Mouse (Mus musculus) cerebellum, adult 9-11 months (tissue): ENCODE measurements around the gene Krt80.
"Not testable (repeated sequence)": the region's sequence is repeated elsewhere in the genome, so short reads cannot be mapped to it uniquely, and the experiment has no call there.

Source experiments
- DNase-seq: peaks from one replicate; pipeline ENCODE4 v3.0.0; 2022

Gene Krt80

DNA sequence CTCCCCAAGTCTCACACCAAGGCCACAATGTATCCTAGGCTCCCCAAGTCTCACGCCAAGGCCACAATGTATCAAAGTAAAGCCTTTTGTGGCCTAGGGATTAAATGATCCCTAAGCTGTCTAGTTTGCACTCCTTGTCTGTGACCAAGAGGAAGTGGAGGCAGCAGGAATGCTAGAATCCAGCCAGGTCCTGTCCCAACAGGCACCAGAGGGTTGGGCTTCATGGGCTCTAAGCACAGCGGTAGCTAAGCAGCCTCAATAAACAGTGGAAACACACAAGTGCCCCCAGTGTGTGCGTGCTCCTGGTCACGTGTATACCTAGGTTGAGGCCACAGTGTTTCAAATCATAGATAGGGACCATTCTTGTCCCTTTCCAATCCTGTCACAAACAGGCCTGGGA lies 31.6 kb downstream of the Krt80 start:
- no peak for DNase-seq

DNA sequence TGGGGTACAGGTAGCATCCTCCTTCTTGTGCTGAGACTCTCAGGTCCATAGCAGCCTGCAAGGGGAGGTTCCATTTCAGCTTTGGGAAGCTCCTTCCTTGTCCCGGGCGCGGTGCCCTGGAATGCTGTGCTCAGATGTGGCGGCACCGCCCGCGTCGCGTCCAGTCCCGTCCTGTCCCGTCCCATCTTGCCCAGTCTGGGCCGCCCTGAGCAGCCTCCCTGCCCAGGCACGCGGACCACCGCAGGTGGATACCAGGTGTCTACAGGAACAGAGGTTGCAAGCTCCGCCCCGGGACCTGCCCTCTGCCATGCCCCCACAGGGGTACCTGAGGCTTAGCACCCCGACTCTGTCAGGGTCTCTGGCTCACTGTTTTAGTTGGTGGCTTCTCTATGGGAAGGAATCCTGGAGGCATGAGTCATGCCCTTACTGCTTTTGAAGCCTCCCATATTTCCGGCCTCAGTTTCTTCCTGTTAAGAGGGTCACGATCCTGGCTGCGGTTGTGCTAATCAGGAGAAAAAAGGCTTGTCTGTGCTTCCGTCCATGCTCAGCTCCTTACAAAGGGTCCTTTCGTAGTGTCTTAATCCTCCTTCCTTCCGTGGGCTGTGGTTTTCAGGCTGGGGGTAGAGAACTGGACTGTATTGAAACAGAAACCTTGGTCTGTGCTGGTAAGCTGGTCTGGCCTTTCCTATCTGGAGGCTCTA lies 33.3 kb downstream of the Krt80 start:
- no peak for DNase-seq

DNA sequence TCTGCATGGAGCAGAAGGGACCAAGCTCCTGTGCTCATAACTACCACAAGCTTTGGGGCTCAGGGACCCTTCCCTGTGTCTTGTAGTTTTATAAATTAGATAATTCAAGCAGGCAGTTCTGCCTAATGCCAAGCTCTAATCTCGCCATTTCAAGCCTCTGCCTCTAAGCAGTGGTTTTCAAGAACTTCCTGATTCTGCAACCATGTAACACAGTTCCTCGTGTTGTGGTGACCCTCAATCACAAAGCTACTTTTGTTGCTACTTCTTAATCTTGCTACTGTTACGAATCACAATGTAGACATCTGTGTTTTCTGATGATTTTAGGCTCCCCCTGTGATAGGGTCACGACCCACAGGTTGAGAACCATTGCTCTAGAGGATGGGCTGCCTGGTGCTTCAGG lies 36.3 kb downstream of the Krt80 start:
- no peak for DNase-seq

DNA sequence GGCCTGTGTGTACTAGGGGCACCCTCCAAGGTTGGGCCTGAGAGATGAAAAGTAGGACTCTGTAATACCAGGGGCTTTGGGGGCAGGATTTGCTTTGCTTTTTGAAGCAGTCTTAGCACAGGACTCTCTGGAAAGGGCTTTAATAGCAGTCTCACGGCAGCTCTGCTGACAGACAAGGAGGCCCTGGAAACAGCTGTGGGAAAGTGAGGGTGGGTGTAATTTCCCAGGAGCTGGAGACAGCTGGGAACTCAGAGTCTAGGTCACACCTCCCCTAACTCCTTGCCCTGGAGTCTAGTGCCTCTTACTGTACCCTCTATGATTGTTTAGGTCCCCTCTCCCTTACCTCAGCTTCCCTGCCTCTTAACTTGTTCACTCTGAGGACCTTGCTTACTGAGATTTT lies 36.8 kb downstream of the Krt80 start:
- DNase-seq, result no peak

DNA sequence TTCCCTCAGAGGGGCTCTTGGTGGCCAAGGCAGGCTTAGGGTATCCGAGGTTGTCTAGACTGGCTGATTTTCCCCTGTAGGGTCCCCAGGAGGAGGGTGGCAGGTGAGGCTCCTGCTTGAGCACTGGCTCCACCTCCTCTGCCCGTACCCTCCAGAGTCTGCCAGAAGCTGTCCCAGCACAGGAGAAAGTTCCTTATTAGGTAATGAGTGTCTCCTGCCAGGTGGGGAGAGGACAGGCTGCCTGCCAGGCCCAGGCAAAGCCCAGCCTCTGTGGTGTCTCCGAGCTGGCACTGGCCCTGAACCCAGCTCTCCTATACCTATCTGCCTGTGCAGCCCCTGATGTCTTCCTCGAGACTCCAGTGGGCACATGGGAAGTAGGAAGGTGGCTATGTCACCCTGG lies 37.6 kb downstream of the Krt80 start:
- no peak for DNase-seq

DNA sequence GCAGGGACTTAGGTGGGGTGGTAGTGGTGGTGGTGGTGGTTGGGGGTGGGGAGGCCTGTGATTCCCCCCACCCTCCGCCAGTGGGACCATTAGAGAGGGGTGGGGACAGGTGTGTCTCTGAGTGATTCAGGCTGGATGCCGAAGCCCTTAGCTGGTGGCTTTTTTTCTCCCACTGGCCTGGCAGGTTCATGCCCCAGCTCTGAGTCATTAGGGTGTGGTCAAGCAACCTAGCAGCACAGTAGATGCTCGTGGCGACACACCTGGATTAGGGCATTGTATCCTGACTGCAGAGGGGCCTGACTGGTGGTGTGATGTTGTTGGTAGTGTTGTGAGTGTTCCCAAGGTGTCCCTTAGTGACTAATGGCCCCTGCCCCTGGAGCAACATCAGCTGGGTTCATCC lies 38.9 kb downstream of the Krt80 start:
- DNase-seq, result no peak

DNA sequence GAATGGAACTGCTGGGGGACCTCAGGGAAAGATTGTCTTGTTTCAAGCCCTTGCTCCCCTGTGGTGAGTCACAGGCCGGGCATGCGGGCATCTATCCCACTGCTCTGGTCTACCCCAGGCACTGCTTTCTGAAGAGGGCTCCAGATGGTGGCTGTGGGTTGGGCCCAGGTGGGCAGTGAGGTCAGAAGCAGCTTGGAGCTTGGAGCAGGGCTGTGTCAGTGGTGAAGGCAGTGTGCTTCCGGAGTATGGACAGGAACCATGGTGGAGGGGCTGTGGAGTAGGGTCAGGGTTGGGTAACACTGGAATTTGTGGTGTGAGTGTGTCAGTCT lies 40.4 kb downstream of the Krt80 start:
- DNase-seq, result no peak

DNA sequence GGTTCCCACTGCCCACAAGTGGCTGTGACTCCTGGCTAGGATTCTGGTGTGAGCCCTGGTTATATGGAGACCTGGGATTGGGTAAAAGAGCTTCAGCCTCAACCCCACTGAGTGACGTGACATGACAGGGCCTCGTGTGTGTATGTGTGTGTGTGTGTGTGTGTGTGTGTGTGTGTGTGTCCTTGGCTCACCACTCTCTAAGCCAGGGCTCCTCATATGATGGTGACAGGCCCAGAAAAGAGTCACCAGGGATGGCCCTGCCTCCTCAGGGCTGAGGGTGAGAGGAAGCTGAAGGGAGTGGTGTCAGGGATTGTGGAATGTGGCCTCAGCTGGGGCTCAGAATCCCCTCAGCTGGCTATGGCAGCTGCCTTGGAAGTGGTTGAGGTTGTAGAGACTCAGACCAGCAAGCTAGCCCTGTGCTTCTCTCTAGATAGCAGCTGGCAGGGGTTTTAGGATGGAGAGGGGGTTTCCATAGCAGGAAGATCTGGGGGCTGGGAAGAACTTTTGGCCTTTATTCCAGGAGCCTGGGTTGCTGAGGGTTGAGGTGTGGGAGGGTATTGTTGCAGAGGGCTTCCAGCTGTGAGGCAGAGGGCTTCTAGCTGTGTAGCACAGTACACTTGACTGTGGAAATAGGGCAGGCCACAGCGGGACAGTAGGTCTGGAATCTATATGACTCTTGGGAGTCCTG lies 40.9 kb downstream of the Krt80 start:
- DNase-seq, result no peak

DNA sequence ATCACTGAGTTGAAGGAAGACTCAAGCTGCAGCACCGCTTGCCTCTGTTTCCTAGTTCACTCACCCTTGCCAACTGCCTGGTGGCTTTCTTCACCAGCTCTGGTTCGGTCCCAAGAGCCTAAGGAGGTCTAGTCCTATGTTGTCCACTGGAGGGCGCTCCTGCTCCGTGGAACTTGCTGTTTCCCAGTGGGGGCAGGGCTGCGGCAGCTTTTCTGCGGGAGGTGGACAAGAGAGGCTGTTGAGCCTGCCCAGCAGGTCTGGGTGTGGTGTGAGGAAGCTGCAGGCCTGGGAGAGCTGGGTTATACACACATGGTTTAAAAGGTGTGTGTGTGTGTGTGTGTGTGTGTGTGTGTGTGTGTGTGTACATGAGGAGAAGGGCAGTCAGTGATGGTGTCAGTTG lies 42.7 kb downstream of the Krt80 start:
- peak; percentile 60 for DNase-seq

DNA sequence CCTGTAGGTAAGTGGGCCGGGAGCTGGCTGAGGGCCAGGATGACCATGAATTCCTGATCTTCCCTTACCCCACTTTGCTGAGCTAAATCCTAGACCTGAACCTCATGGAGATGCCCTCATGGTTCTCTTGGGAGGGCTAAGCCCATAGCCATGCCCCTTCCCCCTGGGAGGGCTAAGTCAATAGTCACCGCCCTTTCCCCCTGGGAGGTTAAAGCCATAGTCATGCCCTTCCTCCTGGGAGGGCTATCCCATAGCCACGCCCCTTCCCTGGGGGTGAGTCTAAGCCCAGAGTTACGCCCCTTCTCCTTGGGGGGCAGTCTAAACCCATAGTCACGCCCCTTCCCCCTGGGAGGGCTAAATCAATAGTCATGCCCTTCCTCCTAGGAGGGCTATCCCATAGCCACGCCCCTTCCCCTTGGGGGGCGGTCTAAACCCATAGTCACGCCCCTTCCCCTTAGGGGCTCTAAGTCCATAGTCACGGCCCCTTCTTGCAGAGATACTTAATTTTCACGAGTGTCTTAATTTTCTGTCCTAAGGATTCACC lies 43.9 kb downstream of the Krt80 start:
- no peak for DNase-seq

DNA sequence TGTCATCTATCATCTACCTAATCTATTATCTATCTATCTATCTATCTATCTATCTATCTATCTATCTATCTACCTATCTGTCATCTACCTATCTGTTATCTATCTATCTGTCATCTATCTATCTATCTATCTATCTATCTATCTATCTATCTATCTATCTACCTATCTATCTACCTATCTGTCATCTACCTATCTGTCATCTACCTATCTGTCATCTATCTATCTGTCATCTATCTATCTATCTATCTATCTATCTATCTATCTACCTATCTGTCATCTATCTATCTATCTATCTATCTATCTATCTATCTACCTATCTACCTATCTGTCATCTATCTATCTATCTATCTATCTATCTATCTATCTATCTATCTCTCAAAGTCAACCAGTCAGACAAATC lies 45.6 kb downstream of the Krt80 start:
- DNase-seq, result not testable (repeated sequence)

DNA sequence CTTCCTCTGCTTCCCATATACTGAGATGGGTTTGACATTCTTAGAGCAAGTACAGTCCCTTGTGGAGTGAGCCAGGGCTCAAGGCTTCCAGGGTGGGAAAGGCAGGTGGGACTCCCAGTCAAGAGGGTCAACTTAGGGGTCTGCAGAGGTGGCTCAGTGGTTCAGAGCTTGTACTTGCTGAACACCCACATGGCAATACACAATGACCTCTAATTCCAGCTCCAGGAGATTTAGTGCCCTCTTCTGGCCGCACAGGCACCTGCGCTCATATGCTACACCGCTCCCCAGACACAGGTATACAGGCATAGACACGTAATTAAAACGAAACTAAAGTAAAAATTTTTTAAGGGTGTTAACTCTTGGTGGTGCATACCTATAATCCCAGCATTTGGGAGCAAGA lies 46.5 kb downstream of the Krt80 start:
- DNase-seq, result no peak

DNA sequence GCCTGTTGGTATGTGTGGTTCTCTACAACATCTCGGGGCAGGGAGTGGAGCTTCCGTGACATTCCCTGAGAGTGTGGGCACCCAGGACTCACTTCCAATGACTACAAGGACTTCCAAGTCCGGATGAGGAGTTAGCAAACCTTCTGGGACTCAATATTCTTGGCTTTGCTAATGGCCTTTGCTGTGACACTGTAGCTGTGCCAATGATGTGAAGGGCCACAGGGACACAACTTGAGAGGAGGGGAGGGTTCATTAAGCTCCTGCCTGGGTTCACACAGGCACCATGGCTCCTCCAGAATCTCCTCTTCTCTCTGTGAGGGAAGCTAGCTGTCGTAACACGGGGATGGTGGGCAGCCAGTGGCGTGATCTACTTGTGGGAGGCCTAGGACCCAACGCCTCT lies 47.3 kb downstream of the Krt80 start:
- no peak for DNase-seq

DNA sequence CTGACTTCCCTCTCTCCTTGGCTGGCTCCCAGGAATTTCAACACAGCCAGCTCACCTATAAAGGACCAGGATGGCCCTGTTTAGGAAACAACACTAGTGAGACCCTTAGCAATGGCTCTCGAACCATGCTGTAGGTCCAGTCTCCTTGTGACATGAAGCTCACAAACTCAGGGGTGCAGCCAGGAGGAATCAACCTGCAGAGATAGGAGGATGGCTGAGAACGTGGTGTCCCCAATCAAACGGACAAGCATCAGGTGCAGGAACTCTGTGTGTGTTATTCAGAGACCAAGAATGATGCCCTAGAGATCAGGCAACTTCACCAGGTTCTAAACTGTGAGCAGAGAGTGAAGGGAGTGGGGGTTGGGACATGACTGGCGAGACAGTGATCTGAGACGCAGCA lies 47.9 kb downstream of the Krt80 start:
- DNase-seq, result no peak

DNA sequence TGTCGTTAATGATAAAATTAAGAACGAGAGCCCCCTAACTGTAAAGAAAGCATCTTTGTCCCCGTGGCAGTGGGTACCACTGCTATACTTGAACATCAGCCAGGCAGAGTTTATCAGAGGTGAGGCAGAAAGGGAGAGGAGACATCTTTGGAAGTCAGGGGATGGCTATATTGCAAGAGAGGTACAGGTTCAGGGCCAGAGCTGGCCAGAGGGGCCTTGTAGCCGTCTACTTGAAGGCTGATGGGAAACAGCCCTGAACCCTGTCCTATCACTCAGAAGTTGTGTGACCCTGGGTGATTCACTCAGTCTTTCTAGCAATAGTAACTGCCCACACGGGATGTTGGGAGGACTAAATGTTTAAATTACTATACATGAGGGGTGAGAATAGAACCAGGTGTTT lies 48.8 kb downstream of the Krt80 start:
- no peak for DNase-seq

DNA sequence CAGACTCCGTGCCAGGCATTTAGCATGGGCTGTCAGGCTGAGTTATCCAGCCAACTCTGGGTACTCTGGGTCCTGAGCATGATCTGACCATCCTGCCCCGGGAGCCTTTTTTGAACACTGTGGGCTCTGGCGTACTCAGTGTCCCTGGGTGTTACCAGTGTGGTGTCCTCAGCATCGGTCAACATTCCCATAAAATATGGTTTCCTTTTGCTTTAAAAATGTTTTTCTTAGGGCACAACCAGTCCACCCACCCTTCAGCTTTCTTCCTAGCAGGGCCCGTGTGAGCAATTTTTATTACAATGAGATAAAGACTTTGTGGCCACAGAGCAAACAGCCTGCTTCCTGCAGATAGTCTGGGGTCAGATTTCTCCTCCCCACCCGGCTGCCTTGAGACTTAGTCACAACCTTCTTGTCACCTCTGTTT lies 49.3 kb downstream of the Krt80 start:
- DNase-seq, result no peak

DNA sequence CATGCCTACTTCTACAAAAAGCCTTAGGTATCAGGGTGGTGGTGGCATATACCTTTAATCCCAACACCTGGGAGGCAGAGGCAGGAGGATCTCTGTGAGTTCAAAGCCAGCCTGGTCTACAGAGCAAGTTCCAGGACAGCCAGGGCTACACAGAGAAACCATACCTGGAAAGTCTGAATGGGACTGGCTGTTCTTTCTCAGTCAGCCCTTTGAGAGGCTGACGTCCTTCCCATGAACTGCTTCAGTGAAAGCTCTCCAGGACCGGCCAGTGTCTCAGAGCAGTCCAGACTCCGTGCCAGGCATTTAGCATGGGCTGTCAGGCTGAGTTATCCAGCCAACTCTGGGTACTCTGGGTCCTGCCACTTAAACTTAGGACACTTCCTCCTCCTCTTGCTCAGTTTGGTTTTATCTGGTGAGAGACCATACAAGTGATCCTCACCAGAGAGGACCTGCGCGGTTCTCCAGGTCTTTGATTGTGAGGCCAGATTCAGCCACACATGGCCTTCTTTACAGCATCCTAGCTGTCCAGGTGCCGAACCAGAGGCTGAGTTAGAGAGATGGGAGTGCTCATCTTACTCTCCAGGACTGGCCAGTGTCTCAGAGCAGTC lies 49.8 kb downstream of the Krt80 start:
- DNase-seq, result no peak

DNA sequence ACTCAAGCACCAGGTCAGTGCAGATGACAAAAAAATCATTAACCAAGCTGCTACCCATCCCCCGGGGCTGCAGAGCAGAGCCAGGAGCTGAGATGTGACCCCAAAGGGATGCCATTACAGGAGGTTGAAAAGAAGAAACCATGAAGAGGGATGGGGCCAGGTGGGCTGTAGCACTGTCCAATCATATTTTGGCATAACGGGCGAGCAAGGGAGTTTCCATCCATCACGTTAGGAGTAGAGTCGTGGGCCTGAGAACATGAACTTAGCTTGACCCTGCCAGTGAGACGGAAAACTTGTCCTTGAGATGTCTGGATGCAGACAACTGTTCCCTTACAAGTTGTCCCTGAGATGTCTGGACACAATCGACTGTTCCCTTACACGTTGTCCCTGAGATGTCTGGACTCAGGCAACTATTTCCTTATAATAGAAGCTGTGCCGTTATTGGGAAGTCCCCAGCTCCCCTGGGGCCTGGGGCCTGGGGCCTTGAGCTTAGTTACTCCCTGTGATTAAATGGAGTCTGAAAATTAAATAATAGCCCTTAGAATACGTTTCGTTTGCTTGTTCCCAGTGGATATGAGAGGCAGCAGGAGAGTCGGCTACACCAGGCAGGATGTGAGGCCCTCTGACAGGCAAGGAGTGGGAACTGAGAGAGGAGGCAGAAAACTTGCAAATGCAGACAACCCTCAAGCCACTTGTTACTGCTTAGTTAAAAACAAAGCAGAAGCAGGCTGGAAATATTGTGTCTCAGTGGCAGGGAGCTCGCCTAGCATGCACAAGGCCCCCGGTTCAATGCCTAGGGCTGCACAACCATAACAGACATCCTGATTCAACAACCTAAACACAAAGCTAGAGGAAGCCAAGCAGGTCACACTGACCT lies 50.8 kb downstream of the Krt80 start:
- no peak for DNase-seq

DNA sequence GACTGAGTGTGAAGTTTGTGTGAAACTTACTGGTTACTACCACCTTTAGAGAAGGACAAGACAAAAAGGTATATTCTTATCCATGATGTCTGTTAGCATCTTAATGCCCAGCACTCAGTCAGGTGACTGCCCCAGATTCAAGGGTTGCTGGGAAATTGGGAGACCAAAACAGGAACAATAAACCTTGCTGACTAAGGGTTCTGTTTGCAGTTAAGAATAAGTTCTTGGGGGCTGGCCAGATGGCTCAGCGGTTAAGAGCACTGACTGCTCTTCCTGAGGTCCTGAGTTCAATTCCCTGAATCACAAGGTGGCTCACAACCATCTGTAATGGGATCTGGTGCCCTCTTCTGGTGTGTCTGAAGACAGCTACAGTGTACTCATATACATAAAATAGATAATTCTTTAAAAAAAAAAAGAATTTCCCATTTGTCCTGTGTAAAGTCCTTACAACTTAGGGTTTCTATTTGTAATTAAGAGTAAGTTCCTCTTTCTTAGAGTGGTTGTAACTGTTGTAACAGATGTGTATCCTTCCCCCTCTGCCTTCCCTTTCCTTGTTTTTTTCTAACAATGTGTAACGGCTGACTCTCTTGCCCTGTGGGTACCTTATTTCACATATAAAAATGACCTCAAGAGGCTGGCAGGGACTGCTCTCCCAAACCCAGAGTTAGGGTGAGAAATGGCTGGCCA lies 52.0 kb downstream of the Krt80 start:
- no peak for DNase-seq

DNA sequence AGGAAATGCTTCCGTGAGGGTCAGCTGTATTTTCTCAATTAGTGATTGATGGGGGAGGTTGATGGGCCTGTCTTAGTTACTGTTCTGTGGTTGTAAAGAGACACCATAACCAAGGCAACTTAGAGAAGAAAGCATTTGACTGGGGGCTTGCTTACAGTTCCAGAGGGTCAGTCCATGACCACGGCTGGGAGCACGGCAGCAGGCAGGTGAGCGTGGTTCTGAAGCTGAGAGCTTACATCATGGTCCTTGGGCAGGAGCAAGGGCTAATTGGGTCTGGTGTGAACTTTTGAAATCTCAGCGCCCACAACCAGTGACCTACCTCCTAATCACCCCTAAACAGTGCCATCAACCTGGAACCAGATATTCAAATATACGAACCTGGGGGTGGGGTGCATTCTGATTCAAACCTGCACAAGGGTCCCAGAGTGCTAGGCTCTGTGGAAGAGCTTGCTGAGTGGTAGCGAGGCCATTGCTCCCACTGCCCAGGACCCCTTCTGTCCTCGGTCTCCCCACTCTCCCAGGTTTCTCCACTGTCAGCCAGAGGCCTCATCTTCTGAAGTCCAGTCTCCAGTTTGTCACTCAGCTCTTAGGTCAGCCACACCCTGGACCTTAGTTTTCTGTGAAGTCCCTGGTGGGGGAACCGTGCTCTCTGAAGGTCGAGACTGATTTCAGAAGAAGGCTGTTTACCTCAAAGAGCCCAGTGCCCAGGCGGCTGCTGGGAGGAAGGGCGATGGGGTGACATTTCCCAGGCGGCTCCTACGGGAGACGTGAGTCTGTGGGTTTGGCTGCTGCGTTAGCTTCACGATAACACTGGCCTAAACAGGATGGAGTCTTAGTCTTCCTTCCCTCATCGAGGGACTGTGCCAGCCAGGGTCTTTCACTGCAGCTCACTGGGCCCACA lies 52.8 kb downstream of the Krt80 start:
- no peak for DNase-seq

DNA sequence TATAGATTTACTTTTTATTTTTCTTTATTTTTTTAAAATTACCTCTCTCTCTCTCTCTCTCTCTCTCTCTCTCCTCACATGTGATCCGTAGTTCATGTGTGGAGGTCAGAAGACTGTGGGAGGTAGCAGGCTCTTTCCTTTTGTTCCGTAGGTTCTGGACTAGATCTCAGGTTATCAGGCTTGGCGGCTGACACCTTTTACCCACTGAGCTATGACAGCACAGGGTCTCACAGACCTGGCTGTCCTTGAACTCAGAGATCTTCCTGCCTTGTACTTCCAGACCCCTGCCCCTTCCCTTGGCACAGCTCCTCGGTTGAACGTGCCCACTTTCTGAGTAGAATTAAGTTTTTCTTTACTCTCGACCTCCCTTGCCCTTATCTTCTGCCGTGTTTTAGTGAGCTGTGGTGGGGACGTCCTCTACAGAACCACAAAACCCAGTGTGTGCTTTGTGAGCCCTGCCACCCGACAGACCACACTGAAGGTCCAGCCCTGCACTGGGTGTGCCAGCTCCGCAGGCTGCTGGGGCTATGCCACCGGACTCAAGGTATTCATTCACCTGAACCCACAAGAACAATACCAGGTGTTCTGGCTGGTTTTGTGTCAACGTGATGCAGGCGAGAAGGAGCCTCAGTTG lies 53.6 kb downstream of the Krt80 start:
- DNase-seq, result no peak
